Mouse (Mus musculus) heart, postnatal 0 days (tissue): ENCODE measurements around the gene Tspan2. TPM values are rescaled to one million over a fixed set of nuclear protein-coding genes. Genes with fewer than 3 reads are reported as not detected.
A peak's percentile ranks its signal among the peaks of the same experiment; 100 is the strongest.

ENCODE experiments used
- ATAC-seq: fragments of 200-750 bp; cut with Nextera tagmentation; 2 replicates; pipeline ENCODE4 v1.8.0; 2017; ENCODE audit warnings: low read depth, moderate number of reproducible peaks, moderate library complexity; ENCODE audit not compliant: insufficient read depth
- DNase-seq: peaks from one replicate; pipeline ENCODE4 v3.0.0-alpha.2; 2016; ENCODE audit warnings: low spot score
- H3K27ac ChIP-seq: fragments of 300-500 bp; sonication (generic); 2 replicates; pipeline ENCODE4 v1.5.1; 2014; ENCODE audit warnings: low read depth, mild to moderate bottlenecking
- H3K27me3 ChIP-seq: fragments of 300-500 bp; sonication (generic); 2 replicates; pipeline ENCODE4 v1.6.1; 2014; ENCODE audit warnings: low read length, mixed read lengths; ENCODE audit not compliant: control insufficient read depth, insufficient read depth
- H3K36me3 ChIP-seq: fragments of 300-500 bp; sonication (generic); replicated peaks from 2 replicates; pipeline ENCODE4 v1.6.1; 2014; ENCODE audit warnings: low read length, mixed read lengths; ENCODE audit not compliant: control insufficient read depth, insufficient read depth
- H3K4me1 ChIP-seq: fragments of 300-500 bp; sonication (generic); 2 replicates; pipeline ENCODE4 v1.6.1; 2014; ENCODE audit warnings: antibody characterized with exemption; ENCODE audit not compliant: control insufficient read depth, insufficient read depth
- H3K4me2 ChIP-seq: fragments of 300-500 bp; sonication (generic); 2 replicates; pipeline ENCODE4 v1.6.1; 2014; ENCODE audit warnings: low read depth, mild to moderate bottlenecking, low read length, moderate library complexity
- H3K4me3 ChIP-seq: fragments of 300-500 bp; sonication (generic); 2 replicates; pipeline ENCODE4 v1.5.1; 2014; ENCODE audit warnings: low read depth, low read length
- H3K9ac ChIP-seq: fragments of 300-500 bp; sonication (generic); replicated peaks from 2 replicates; pipeline ENCODE4 v1.6.1; 2014; ENCODE audit warnings: low read depth, low read length, mixed read lengths
- H3K9me3 ChIP-seq: fragments of 300-500 bp; sonication (generic); replicated peaks from 2 replicates; pipeline ENCODE4 v1.6.1; 2016; ENCODE audit warnings: low read length; ENCODE audit not compliant: control insufficient read depth
- CTCF ChIP-seq: IDR thresholded peaks from 2 replicates; pipeline ENCODE4 v1.5.1; 2016; ENCODE audit warnings: antibody characterized with exemption, control low read depth, low read depth
- EP300 ChIP-seq: IDR thresholded peaks from 2 replicates; pipeline ENCODE4 v1.6.1; 2016; ENCODE audit warnings: antibody characterized with exemption, low read depth
- WGBS: fragments of 180-500 bp; shearing (Covaris S2); extraction: QIAGEN DNeasy Blood & Tissue Kit; methylation state at CpG from one replicate; pipeline ENCODE4 v1.1.7; 2014; 5-methylcytosine and 5-hydroxymethylcytosine counted together
- polyA plus RNA-seq: library from polyadenylated mRNA; unstranded; fragments of >200 nt; fragmentation: Nextera tagmentation; extraction: Ambion mirVana; gene quantifications from 2 replicates; pipeline ENCODE4 v1.2.1, GENCODE M21; 2015
- total RNA-seq: library from RNA; depleted of rRNA; stranded (reverse); fragments of >200 nt; gene quantifications from 2 replicates; pipeline ENCODE4 v1.2.3, GENCODE M21; 2014; ENCODE audit warnings: low replicate concordance

Gene Tspan2
- total and polyA plus RNA-seq, 2 experiments from 2014 or later = 17.1 to 90.1 TPM

DNA sequence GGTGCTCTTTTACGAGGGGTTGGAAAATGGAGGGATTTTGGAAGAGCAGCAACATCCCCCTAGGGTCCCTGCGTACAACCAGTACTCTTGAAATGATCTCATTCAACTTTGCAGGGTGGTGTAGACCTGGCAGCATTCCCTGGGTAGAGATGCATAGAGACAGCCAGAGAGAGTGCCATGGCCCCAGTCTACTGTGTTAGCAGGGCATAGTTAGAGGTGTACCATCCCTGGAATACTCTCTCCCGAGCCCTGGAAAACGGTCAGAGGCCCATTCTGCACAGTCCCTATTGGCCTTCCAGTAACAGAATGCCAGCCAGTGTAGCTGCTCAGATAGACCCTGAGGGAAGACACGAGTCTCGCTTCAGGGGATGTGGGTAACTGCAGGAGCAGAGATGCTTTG is 1.3 kb downstream of the Tspan2 start:
- WGBS = 38% methylated on average over 6 of the region's 6 CpGs

DNA sequence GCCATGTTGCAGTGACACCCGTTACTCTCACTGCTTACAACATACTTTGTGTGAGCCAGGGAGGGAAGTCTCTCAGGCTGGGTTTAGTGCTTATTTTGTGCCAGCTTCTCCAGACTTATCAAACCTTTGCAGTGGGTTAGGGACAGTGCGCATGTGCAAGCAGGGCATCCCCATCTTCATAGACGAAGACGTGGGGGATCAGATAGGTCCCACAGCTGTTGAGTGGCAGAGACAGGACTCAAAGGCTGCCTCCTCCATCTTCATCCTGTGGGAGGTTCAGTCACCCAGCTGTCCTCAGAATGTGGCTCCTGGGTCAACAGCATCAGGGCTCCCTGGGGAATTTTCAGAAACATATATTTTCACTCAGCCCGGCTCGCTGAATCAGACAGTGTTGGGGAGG is 2.1 kb downstream of the Tspan2 start:
- no peak overlapping the region for H3K9ac ChIP-seq
- TF ChIP-seq CTCF (no peak), EP300 (no peak)
- ATAC-seq (no peak), DNase-seq (no peak)
- no peak overlapping the region for H3K4me3 ChIP-seq
- no peak overlapping the region for H3K27ac ChIP-seq
- 49% methylated on average over 6 of the region's 6 CpGs for WGBS
- H3K36me3 ChIP-seq = no peaks in the 10 kb centered on the region
- H3K4me1 ChIP-seq = peaks cover 41% of the 10 kb centered on the region
- no peaks in the 10 kb centered on the region for H3K9me3 ChIP-seq
- peak overlapping the region; percentile 93; the same call in 1 of the 2 replicates for H3K4me2 ChIP-seq
- H3K27me3 ChIP-seq = no peaks in the 10 kb centered on the region

More for the DNA sequence above, 1.3 kb downstream of the Tspan2 start:
- peak overlapping the region; percentile 72 for H3K4me3 ChIP-seq
- DNase-seq (no peak), ATAC-seq (no peak)
- peak overlapping the region; percentile 93; the same call in 1 of the 2 replicates for H3K27ac ChIP-seq
- peaks cover 34% of the 10 kb centered on the region for H3K4me1 ChIP-seq
- H3K9ac ChIP-seq = peak overlapping the region; percentile 65; the same call in 1 of the 2 replicates
- H3K4me2 ChIP-seq = peak overlapping the region; percentile 93
- no peaks in the 10 kb centered on the region for H3K27me3 ChIP-seq
- H3K36me3 ChIP-seq = no peaks in the 10 kb centered on the region
- H3K9me3 ChIP-seq = no peaks in the 10 kb centered on the region
- no peak for TF ChIP-seq EP300
- TF ChIP-seq CTCF = no peak

DNA sequence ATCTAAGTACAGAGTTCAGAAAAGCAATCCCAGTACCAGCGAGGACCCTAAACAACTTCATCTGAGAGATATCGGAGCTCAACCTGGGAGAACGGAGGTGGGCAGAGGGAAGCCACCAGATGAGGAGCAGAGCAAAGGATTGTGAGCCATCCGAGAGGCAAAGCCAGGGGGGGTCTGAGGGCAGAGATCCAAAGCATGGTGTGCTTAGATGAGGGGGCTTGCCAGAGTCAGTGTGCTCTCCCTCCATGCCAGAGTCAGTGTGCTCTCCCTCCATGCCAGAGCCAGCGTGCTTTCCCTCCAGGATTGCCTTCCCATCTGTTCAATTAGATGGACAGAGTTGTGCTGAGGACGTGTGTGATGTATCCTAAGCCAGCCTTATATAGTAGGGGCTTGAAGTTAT is 2.8 kb downstream of the Tspan2 start:
- Histone ChIP-seq H3K9me3 (no peaks in the 10 kb centered on the region), H3K36me3 (no peaks in the 10 kb centered on the region), H3K4me3 (no peak overlapping the region), H3K4me1 (peaks cover 46% of the 10 kb centered on the region), H3K4me2 (no peak overlapping the region), H3K27me3 (no peaks in the 10 kb centered on the region), H3K27ac (peak overlapping the region; percentile 65), H3K9ac (no peak overlapping the region)
- 72% methylated on average over 6 of the region's 6 CpGs for WGBS
- TF ChIP-seq EP300 (no peak), CTCF (no peak)
- ATAC-seq (no peak), DNase-seq (no peak)

DNA sequence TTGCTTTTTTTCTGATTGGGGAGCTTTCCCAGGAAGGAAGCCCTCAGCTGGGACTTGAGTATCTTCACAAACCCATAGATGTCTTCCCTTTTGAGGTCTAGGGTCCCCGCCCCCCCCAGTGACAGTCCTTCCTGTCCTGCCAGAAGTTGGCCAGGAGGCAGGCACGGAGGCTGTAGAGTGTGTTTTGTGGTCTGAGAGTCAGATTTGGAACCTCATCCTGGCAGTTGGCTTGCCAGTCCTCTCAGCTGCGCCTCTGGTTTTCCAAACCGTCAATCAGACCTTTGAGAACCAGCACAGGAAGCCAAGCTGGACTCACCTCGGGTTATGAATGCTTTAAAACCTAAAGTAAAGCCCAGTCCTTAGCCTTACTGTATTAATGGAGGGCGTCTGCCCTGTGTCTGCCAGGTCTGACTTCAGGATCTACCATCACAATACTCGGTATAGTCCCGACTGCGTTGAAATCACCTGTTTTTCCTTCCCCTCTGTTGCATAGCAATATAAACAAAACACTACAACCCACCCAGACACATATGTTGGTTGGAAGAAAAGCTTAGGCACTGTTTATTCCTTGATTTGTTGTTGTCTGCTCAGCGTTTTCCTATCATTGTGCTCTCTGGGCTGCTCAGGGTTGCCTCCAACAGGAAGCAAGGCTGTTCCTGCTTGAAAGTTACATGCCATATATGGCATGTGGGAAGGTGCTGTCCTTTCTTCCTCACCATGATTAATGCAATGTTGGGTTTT is 4.0 kb downstream of the Tspan2 start:
- H3K4me3 ChIP-seq = no peak overlapping the region
- DNase-seq = peak; percentile 15
- 45% methylated on average over 10 of the region's 10 CpGs for WGBS
- H3K9ac ChIP-seq = no peak overlapping the region; the same call in 1 of the 2 replicates
- no peaks in the 10 kb centered on the region for H3K36me3 ChIP-seq
- TF ChIP-seq EP300 = no peak
- no peak for TF ChIP-seq CTCF
- ATAC-seq = no peak
- peaks cover 55% of the 10 kb centered on the region for H3K4me1 ChIP-seq
- no peaks in the 10 kb centered on the region for H3K9me3 ChIP-seq
- H3K27me3 ChIP-seq = no peaks in the 10 kb centered on the region
- H3K4me2 ChIP-seq = peak overlapping the region; percentile 3; the same call in 1 of the 2 replicates
- peak overlapping the region; percentile 65 for H3K27ac ChIP-seq

DNA sequence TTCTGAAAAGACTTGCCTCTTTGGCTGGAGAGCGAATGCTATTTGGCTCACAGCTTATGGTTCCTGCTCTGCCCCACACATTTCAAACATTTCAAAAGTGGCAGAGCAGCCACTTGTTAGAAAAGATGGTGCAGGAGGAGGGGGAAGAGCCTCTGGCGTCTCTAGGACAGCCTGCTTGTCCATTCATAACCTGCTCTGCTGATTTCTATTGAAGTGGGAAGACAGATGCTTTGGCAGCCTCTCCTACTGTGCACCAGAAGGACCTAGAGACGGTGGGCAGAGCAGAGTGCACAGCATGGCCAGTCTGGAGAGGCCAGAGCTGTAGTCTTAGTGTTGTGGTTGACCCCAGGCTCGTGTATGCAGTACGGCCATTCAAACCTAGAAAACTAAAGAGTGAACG is 4.6 kb downstream of the Tspan2 start:
- H3K4me3 ChIP-seq = no peak overlapping the region
- no peaks in the 10 kb centered on the region for H3K9me3 ChIP-seq
- ATAC-seq (no peak), DNase-seq (no peak)
- no peaks in the 10 kb centered on the region for H3K27me3 ChIP-seq
- peak overlapping the region; percentile 40; the same call in 1 of the 2 replicates for H3K27ac ChIP-seq
- H3K4me1 ChIP-seq = peaks cover 55% of the 10 kb centered on the region
- 71% methylated on average over 6 of the region's 6 CpGs for WGBS
- TF ChIP-seq EP300 (no peak), CTCF (no peak)
- no peak overlapping the region for H3K9ac ChIP-seq
- no peak overlapping the region for H3K4me2 ChIP-seq
- no peaks in the 10 kb centered on the region for H3K36me3 ChIP-seq
